ENCODE assay signal across 11 mouse cellular contexts in the genomic region with DNA sequence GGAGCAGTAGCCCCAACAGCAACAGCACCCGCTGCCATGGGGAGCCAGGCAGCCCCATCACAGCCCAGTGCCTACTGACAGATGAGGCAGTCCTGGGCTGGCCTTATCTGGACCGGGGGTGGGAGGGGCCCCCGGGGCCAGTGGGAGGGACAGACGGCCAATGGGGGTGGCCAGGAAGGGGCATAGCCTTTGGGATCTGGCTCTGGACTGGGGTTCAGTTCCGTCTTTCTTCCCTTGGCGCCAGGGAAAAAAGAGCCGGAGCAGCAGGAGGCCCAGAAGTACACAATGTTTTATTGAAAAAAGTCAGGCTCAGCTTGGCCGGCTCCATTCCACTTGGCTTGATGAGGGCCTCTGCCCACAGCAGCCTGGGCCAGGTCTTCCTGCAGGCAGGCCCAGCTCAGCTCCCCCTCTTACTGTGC. TPM values are rescaled to one million over a fixed set of nuclear protein-coding genes. Genes with fewer than 3 reads are reported as not detected.
DNase-seq lines count a peak whose midpoint lies in the region; ATAC-seq and TF ChIP-seq lines count a peak whose summit lies in the region.
"Had no signal": no experiment of that assay in that cellular context is flagged by ENCODE, and none has a peak within 500 bp of the region (broad histone marks: within the 10 kb centered on the region; RNA-seq: fewer than 3 reads in every experiment).

A gene (minus strand): TSS at position 62 of the 419 bp plus-strand sequence.

- no peak within 1 kb of the TSS for H3K4me3 ChIP-seq in embryonic facial prominence, embryonic 12.5 days
- H3K4me3 ChIP-seq in embryonic facial prominence, embryonic 10.5 days: no peak within 1 kb of the TSS
- H3K4me3 ChIP-seq in midbrain, embryonic 11.5 days (ENCODE audit: low read depth, low read length): no peak within 1 kb of the TSS
- no peak within 1 kb of the TSS for H3K4me3 ChIP-seq in midbrain, embryonic 13.5 days (replicated peaks)
- H3K4me3 ChIP-seq in midbrain, postnatal 0 days (ENCODE audit: low read depth, low read length): no peak within 1 kb of the TSS
- no peak within 1 kb of the TSS for H3K4me3 ChIP-seq in limb, embryonic 10.5 days
- H3K4me3 ChIP-seq: myocyte had no signal

- H3K4me2 ChIP-seq in embryonic facial prominence, embryonic 12.5 days (replicated peaks): no peak within 1 kb of the TSS
- no peak within 1 kb of the TSS for H3K4me2 ChIP-seq in midbrain, embryonic 11.5 days
- no peak within 1 kb of the TSS for H3K4me2 ChIP-seq in midbrain, embryonic 13.5 days (replicated peaks)
- H3K4me2 ChIP-seq in midbrain, postnatal 0 days (ENCODE audit: low read depth, low read length, poor library complexity, severe bottlenecking): no peak within 1 kb of the TSS

- H3K9ac ChIP-seq in embryonic facial prominence, embryonic 12.5 days: 0 out of 2 replicates have a peak within 1 kb of the TSS, but pooled peaks have one; percentile 4
- H3K9ac ChIP-seq in midbrain, embryonic 11.5 days (ENCODE audit: low read length): no peak within 1 kb of the TSS
- no peak within 1 kb of the TSS for H3K9ac ChIP-seq in midbrain, embryonic 13.5 days (replicated peaks)
- no peak within 1 kb of the TSS for H3K9ac ChIP-seq in midbrain, postnatal 0 days (replicated peaks; ENCODE audit: low read length, poor library complexity, severe bottlenecking)

- no peaks in the 10 kb centered on the region for H3K9me3 ChIP-seq in embryonic facial prominence, embryonic 12.5 days
- no peaks in the 10 kb centered on the region for H3K9me3 ChIP-seq in embryonic facial prominence, embryonic 10.5 days
- no peaks in the 10 kb centered on the region for H3K9me3 ChIP-seq in midbrain, embryonic 11.5 days (ENCODE audit: control insufficient read depth, low read length)
- no peaks in the 10 kb centered on the region for H3K9me3 ChIP-seq in midbrain, embryonic 13.5 days
- H3K9me3 ChIP-seq in midbrain, postnatal 0 days (ENCODE audit: low read length): no peaks in the 10 kb centered on the region
- no peaks in the 10 kb centered on the region for H3K9me3 ChIP-seq in limb, embryonic 10.5 days (replicated peaks)

- TF ChIP-seq CTCF in midbrain, postnatal 0 days (IDR thresholded peaks at IDR 0.05): no peak

- DNase-seq in embryonic facial prominence, embryonic 10.5 days (ENCODE audit: low spot score): no peak
- peak; percentile 6 for DNase-seq in midbrain, embryonic 11.5 days (ENCODE audit: low spot score, missing footprints)
- peak; percentile 57 to 64 for DNase-seq in layer of hippocampus, postnatal 36 days
- peak; percentile 71 for DNase-seq in midbrain, postnatal 0 days (ENCODE audit: low spot score)
- no peak for DNase-seq in limb, embryonic 10.5 days (ENCODE audit: low spot score)
- DNase-seq in natural killer cell, adult 2 months (ENCODE audit: low spot score in 2 of 2): no peak
- DNase-seq: gastrocnemius, postnatal 25 days had no signal

- no peaks in the 10 kb centered on the region for H3K27me3 ChIP-seq in embryonic facial prominence, embryonic 12.5 days
- H3K27me3 ChIP-seq in embryonic facial prominence, embryonic 10.5 days (replicated peaks; ENCODE audit: low read depth, poor library complexity, severe bottlenecking): no peaks in the 10 kb centered on the region
- H3K27me3 ChIP-seq in midbrain, embryonic 11.5 days (ENCODE audit: control insufficient read depth, insufficient read depth, low read length): no peaks in the 10 kb centered on the region
- no peaks in the 10 kb centered on the region for H3K27me3 ChIP-seq in midbrain, embryonic 13.5 days
- no peaks in the 10 kb centered on the region for H3K27me3 ChIP-seq in midbrain, postnatal 0 days (ENCODE audit: insufficient read depth, low read length)
- no peaks in the 10 kb centered on the region for H3K27me3 ChIP-seq in limb, embryonic 10.5 days (ENCODE audit: low read depth, poor library complexity, severe bottlenecking)
- H3K27me3 ChIP-seq: CH12.LX had no signal

- H3K27ac ChIP-seq in embryonic facial prominence, embryonic 12.5 days: no peak within 1 kb of the TSS
- H3K27ac ChIP-seq in embryonic facial prominence, embryonic 10.5 days (replicated peaks): no peak within 1 kb of the TSS
- no peak within 1 kb of the TSS for H3K27ac ChIP-seq in midbrain, embryonic 11.5 days (ENCODE audit: low read depth, low read length)
- no peak within 1 kb of the TSS for H3K27ac ChIP-seq in midbrain, embryonic 13.5 days
- peak within 1 kb of the TSS; percentile 12; the same call in 1 of the 2 replicates for H3K27ac ChIP-seq in midbrain, postnatal 0 days (ENCODE audit: low read depth, low read length)
- H3K27ac ChIP-seq in limb, embryonic 10.5 days: no peak within 1 kb of the TSS

- no peaks in the 10 kb centered on the region for H3K4me1 ChIP-seq in embryonic facial prominence, embryonic 12.5 days
- H3K4me1 ChIP-seq in embryonic facial prominence, embryonic 10.5 days: peaks cover 5% of the 10 kb centered on the region
- no peaks in the 10 kb centered on the region for H3K4me1 ChIP-seq in midbrain, embryonic 11.5 days (ENCODE audit: control insufficient read depth, insufficient read depth, low read length)
- peaks cover 1% of the 10 kb centered on the region for H3K4me1 ChIP-seq in midbrain, embryonic 13.5 days (replicated peaks)
- peaks cover 2% of the 10 kb centered on the region; the same call in 1 of the 2 replicates for H3K4me1 ChIP-seq in midbrain, postnatal 0 days (ENCODE audit: insufficient read depth, low read length)
- H3K4me1 ChIP-seq in limb, embryonic 10.5 days: peaks cover 1% of the 10 kb centered on the region; the same call in 1 of the 2 replicates

- peaks cover 65% of the 10 kb centered on the region for H3K36me3 ChIP-seq in embryonic facial prominence, embryonic 12.5 days
- H3K36me3 ChIP-seq in embryonic facial prominence, embryonic 10.5 days (replicated peaks): peaks cover 87% of the 10 kb centered on the region
- H3K36me3 ChIP-seq in midbrain, embryonic 11.5 days (ENCODE audit: control insufficient read depth, insufficient read depth, low read length): no peaks in the 10 kb centered on the region
- H3K36me3 ChIP-seq in midbrain, embryonic 13.5 days: no peaks in the 10 kb centered on the region; the same call in 1 of the 2 replicates
- H3K36me3 ChIP-seq in midbrain, postnatal 0 days (ENCODE audit: insufficient read depth, low read length): no peaks in the 10 kb centered on the region
- H3K36me3 ChIP-seq in limb, embryonic 10.5 days: peaks cover 83% of the 10 kb centered on the region

- 76% methylated on average over 7 of the region's 8 CpGs for WGBS in embryonic facial prominence, embryonic 12.5 days
- WGBS in embryonic facial prominence, embryonic 10.5 days: 84% methylated on average over 8 of the region's 8 CpGs
- 79% methylated on average over 8 of the region's 8 CpGs for WGBS in midbrain, embryonic 11.5 days
- WGBS in midbrain, embryonic 13.5 days: 64% methylated on average over 8 of the region's 8 CpGs
- 65% methylated on average over 8 of the region's 8 CpGs for WGBS in midbrain, postnatal 0 days
- 92% methylated on average over 8 of the region's 8 CpGs for WGBS in limb, embryonic 10.5 days

- ATAC-seq in embryonic facial prominence, embryonic 12.5 days (ENCODE audit: insufficient number of reproducible peaks, insufficient read depth, low FRiP score, low TSS enrichment): no peak
- ATAC-seq in midbrain, embryonic 11.5 days (ENCODE audit: low FRiP score): no peak
- ATAC-seq in midbrain, embryonic 13.5 days: no peak
- ATAC-seq in midbrain, postnatal 0 days (ENCODE audit: low FRiP score): peak; percentile 76

RNA-seq across cellular contexts. Expression of the gene that starts here (rescaled TPM):
- 2.3 and 3.0 TPM in 2 replicates for polyA plus RNA-seq in embryonic facial prominence, embryonic 12.5 days (2016; fragmentation: Nextera tagmentation; extraction: Ambion mirVana)
- 1.7 and 2.4 TPM in 2 replicates for polyA plus RNA-seq in embryonic facial prominence, embryonic 10.5 days (2016; fragmentation: Nextera tagmentation; extraction: Ambion mirVana)
- polyA plus RNA-seq in midbrain, embryonic 11.5 days (2014; fragmentation: Nextera tagmentation; extraction: Ambion mirVana): 0.23 and 0.28 TPM in 2 replicates
- 0.30 and 0.54 TPM in 2 replicates for polyA plus RNA-seq in midbrain, embryonic 13.5 days (2015; fragmentation: Nextera tagmentation; extraction: Ambion mirVana)
- 10 to 100 TPM; 41.7 to 45.8 TPM for total RNA-seq in layer of hippocampus, postnatal 36 days (2021)
- 7.5 and 19.3 TPM in 2 replicates for total RNA-seq in midbrain, postnatal 0 days (2014; rRNA removed)
- 5.6 and 6.8 TPM in 2 replicates for polyA plus RNA-seq in midbrain, postnatal 0 days (2015; fragmentation: Nextera tagmentation; extraction: Ambion mirVana)
- 2.0 and 2.1 TPM in 2 replicates for polyA plus RNA-seq in limb, embryonic 10.5 days (2016; fragmentation: Nextera tagmentation; extraction: Ambion mirVana)

Comparison
In these comparisons a context has a peak if more than half of its experiments do, and no peak if none do; other contexts are left out.
1. Peak in DNase-seq in midbrain, embryonic 11.5 days; RNA of the gene not detected or under 1 TPM.
2. DNase-seq: peak in layer of hippocampus, postnatal 36 days (2 of 2) and midbrain, postnatal 0 days (single experiment); none in embryonic facial prominence, embryonic 10.5 days (single experiment), limb, embryonic 10.5 days (single experiment) and natural killer cell, adult 2 months (0 of 2).